Mouse (Mus musculus): ENCODE results near the gene 1110065P20Rik. TPM values are rescaled to one million over a fixed set of nuclear protein-coding genes. Genes with fewer than 3 reads are reported as not detected.

Gene 1110065P20Rik
- polyA plus RNA-seq, 1 experiment from 2014 or later: 42.6 TPM

Other genes starting within 250 kb of the 1110065P20Rik start
- gene 3100002H09Rik, start 240.4 kb downstream of the 1110065P20Rik start, polyA plus RNA-seq (2015; fragmentation: Nextera tagmentation; extraction: Ambion mirVana): not detected in 2 replicates
- gene Pou3f1, start 194.4 kb downstream of the 1110065P20Rik start, polyA plus RNA-seq (2015; fragmentation: Nextera tagmentation; extraction: Ambion mirVana): 0.12 and 0.18 TPM in 2 replicates
- gene Utp11, start 157.6 kb downstream of the 1110065P20Rik start, polyA plus RNA-seq (2015; fragmentation: Nextera tagmentation; extraction: Ambion mirVana): 76.4 and 76.7 TPM in 2 replicates
- 9.4 and 10.2 TPM in 2 replicates for gene Fhl3, start 150.5 kb downstream of the 1110065P20Rik start, polyA plus RNA-seq (2015; fragmentation: Nextera tagmentation; extraction: Ambion mirVana)
- gene Sf3a3, start 136.4 kb downstream of the 1110065P20Rik start, polyA plus RNA-seq (2015; fragmentation: Nextera tagmentation; extraction: Ambion mirVana): 136 and 155 TPM in 2 replicates
- 45.8 and 46.8 TPM in 2 replicates for gene Inpp5b, start 109.3 kb downstream of the 1110065P20Rik start, polyA plus RNA-seq (2015; fragmentation: Nextera tagmentation; extraction: Ambion mirVana)
- 13.2 and 14.2 TPM in 2 replicates for gene Mtf1, start 49.1 kb downstream of the 1110065P20Rik start, polyA plus RNA-seq (2015; fragmentation: Nextera tagmentation; extraction: Ambion mirVana)
- 42.2 and 49.4 TPM in 2 replicates for gene Yrdc, start 517 bp downstream of the 1110065P20Rik start, polyA plus RNA-seq (2015; fragmentation: Nextera tagmentation; extraction: Ambion mirVana)
- 0.15 and 0.25 TPM in 2 replicates for gene Maneal, start 11.0 kb upstream of the 1110065P20Rik start, polyA plus RNA-seq (2015; fragmentation: Nextera tagmentation; extraction: Ambion mirVana)
- not detected in 2 replicates for gene Epha10, start 29.7 kb upstream of the 1110065P20Rik start, polyA plus RNA-seq (2015; fragmentation: Nextera tagmentation; extraction: Ambion mirVana)
- 9.0 and 10.6 TPM in 2 replicates for gene 9930104L06Rik, start 85.9 kb upstream of the 1110065P20Rik start, polyA plus RNA-seq (2015; fragmentation: Nextera tagmentation; extraction: Ambion mirVana)
- gene Cdca8, start 88.1 kb upstream of the 1110065P20Rik start, polyA plus RNA-seq (2015; fragmentation: Nextera tagmentation; extraction: Ambion mirVana): 116 and 154 TPM in 2 replicates
- gene Rspo1, start 135.2 kb upstream of the 1110065P20Rik start, polyA plus RNA-seq (2015; fragmentation: Nextera tagmentation; extraction: Ambion mirVana): 0.12 and 0.13 TPM in 2 replicates
- 62.6 and 66.4 TPM in 2 replicates for gene Gnl2, start 165.4 kb upstream of the 1110065P20Rik start, polyA plus RNA-seq (2015; fragmentation: Nextera tagmentation; extraction: Ambion mirVana)
- 0.22 and 0.30 TPM in 2 replicates for gene Dnali1, start 214.5 kb upstream of the 1110065P20Rik start, polyA plus RNA-seq (2015; fragmentation: Nextera tagmentation; extraction: Ambion mirVana)
- gene Snip1, start 215.5 kb upstream of the 1110065P20Rik start, polyA plus RNA-seq (2015; fragmentation: Nextera tagmentation; extraction: Ambion mirVana): 37.3 and 38.2 TPM in 2 replicates
- 48.4 and 57.8 TPM in 2 replicates for gene Meaf6, start 233.9 kb upstream of the 1110065P20Rik start, polyA plus RNA-seq (2015; fragmentation: Nextera tagmentation; extraction: Ambion mirVana)

Measured in thymus, postnatal 0 days (tissue).